Mouse (Mus musculus): ENCODE results near the gene Ugt3a2. TPM values are rescaled to one million over a fixed set of nuclear protein-coding genes. Genes with fewer than 3 reads are reported as not detected.

Ugt3a2 gene
- total RNA-seq (2023) = not detected

DNA sequence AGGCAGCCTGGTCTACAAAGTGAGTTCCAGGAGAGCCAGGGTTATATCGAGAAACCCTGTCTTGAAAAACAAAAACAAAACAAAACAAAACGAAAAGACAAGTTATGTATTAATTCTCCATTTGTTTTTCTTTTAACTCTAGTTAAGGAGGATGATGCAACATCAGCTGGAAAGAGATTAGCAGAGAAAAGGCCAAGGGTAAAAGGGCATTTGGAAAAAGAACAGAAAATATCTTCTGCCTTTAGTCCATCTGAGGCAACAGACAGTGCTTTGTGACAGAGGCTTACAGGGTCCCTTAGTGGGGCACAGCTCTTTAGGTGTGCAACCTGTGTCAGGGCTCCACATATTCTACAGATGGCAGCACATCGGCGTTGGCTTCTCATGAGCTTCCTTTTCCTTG lies at the start of gene Ugt3a2:
Ugt3a2 (plus strand) TSS at position 210 of the 400 bp plus-strand sequence.

Other genes starting within 250 kb of the Ugt3a2 start
- 10.9 TPM for gene Lmbrd2, start 195.0 kb upstream of the Ugt3a2 start, total RNA-seq (2023)
- gene Skp2, start 180.1 kb upstream of the Ugt3a2 start, total RNA-seq (2023) = 2.8 TPM
- gene Ugt3a1, start 58.7 kb upstream of the Ugt3a2 start, total RNA-seq (2023) = not detected
- gene Capsl, start 100.5 kb downstream of the Ugt3a2 start, total RNA-seq (2023) = not detected
- gene Il7r, start 194.6 kb downstream of the Ugt3a2 start, total RNA-seq (2023) = 282 TPM